Mouse (Mus musculus): ENCODE results near the gene Grm7.

GRCm38 (mm10) chr6:111512359-111512758, 867.0 kb downstream of the Grm7 start:
- TF ChIP-seq CTCF (conservative IDR thresholded peaks at IDR 0.05; ENCODE audit: low read length) (no peak), POU5F1 (IDR thresholded peaks at IDR 0.05; ENCODE audit: borderline replicate concordance, low read length) (no peak)
